Mouse (Mus musculus): Measurements from ENCODE around the gene Ppargc1a.

Ppargc1a gene

DNA sequence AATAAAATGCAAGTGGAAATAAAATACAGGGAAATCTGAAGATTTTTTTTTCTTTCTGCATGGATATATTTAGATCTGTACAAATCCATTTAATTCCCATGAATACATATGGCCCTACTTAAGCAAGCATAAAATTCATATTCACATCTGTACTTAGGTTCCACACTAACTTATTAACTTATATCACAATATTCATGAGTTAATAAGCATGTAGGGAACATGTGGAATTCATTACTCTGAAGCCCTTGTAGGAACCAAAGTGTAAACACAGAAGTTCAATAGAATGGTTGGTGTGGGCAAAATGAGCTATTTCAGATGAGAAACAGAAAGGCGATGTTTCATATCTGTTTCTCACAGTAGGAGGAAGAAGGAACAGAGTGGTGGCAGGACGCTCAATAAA is 62.9 kb downstream of the Ppargc1a start:
- no peak for DNase-seq (ENCODE audit: low read depth, low spot score)

DNA sequence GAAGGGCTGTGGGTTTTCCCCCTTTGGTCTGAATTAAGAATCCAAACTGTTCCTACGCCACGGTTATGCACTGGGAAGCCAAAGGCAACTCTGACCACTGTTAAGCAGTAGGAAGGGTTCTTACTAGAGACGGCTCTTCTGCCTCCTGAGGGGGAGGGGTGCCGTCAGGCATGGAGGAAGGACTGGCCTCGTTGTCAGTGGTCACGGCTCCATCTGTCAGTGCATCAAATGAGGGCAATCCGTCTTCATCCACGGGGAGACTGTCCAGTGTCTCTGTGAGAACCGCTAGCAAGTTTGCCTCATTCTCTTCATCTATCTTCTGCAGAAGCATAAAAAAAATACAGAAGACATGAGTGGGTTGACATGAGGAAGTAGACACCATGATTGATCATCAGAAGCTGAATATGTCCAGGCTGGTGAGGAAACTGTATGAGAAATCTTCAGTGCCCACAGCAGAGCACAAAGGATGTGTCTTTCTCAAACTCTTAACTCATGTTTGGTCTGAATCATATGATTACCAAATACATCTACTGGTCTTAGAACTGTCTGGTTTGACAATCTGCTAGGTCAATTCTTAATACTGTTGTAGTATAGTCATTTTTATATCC is 69.5 kb downstream of the Ppargc1a start:
- DNase-seq (ENCODE audit: low read depth, low spot score): no peak

DNA sequence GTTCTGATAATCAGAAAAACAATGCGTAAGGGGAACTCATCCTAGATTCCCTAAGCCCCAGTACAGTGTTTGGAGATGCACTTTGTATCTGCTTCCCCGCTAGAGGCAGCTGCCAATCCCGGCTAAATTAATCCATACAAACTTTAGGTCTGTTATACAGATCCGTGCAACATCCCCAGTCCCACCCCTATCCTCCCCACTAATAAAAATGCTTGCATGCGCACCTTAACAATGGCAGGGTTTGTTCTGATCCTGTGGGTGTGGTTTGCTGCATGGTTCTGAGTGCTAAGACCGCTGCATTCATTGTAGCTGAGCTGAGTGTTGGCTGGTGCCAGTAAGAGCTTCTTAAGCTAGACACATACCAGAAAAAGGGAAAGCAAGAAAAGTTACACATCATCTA is 72.1 kb downstream of the Ppargc1a start:
- no peak for DNase-seq (ENCODE audit: low read depth, low spot score)

DNA sequence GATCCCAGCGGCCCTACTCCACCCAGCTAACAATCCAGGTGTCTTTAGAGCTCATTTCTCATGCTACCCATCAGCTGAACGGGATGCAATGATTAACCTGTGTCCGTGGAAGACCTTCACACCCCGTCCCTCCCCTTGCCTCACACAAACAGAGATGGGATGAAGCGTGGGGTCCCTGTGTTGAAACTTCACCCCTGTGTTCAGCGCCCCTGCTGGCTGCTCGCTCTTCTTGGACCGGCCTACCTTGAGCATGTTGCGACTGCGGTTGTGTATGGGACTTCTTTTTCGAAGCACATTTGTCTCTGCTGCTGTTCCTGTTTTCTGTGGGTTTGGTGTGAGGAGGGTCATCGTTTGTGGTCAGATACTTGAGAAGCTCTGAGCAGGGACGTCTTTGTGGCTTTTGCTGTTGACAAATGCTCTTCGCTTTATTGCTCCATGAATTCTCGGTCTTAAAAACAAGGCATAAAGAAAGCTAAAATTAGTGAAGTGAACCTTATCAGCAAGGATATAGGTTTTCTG is 73.1 kb downstream of the Ppargc1a start:
- no peak for DNase-seq (ENCODE audit: low read depth, low spot score)

DNA sequence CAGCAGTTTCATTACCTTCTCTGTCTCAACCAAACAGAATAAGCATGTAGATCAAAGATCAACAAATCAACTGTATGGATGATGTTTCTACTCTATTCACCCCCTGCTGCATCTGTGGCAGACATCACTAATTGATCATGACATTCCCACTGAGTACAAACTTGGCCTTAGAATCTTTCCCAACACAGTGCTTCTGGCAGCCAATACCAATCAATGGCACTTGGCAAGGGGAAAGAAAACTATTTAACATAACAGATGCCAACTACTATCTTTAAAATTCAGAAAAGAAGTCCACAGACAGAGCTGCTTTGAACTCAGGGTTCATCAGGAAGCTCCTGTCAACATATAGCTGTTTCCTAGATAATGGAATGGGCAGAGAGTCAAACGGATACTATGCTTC is 83.8 kb downstream of the Ppargc1a start:
- no peak for DNase-seq (ENCODE audit: low read depth, low spot score)

DNA sequence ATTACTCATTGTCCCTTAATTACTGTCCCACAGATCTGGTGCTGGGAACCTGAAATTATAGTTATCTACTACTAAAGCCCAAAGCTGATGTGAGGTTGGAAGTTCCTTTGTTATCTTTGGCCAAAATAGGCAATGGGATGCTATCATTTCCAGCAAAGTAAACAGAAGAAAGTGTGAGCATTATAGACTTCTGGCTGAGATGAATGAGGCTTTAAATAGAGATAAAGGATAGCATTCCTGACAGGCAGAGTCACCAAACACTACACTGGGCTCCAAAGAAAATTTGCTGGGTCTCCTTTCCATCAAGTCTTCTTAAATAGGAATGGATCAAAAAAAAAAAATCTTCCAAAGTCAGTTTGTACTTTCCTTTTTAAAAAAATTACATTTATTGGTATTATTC is 87.7 kb downstream of the Ppargc1a start:
- DNase-seq (ENCODE audit: low read depth, low spot score): no peak

DNA sequence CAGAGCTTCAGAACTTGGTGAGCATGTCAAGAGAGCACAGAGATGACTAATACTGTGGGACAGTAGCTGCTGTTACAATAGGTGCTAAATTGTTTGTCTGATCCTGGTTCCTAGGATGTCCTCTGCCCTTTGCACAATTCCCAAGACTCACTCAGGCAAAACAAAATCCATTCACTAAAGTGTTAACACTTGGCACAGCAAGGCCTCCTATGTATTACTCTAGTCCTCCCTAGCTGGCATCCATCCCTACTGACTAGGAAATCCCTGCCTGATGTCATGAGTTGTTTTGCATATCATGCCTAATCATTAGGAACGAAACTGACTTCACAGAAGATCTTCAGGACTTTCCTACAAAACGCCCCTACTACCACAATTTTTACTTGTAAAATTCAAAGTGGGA is 88.1 kb downstream of the Ppargc1a start:
- DNase-seq (ENCODE audit: low read depth, low spot score): no peak

DNA sequence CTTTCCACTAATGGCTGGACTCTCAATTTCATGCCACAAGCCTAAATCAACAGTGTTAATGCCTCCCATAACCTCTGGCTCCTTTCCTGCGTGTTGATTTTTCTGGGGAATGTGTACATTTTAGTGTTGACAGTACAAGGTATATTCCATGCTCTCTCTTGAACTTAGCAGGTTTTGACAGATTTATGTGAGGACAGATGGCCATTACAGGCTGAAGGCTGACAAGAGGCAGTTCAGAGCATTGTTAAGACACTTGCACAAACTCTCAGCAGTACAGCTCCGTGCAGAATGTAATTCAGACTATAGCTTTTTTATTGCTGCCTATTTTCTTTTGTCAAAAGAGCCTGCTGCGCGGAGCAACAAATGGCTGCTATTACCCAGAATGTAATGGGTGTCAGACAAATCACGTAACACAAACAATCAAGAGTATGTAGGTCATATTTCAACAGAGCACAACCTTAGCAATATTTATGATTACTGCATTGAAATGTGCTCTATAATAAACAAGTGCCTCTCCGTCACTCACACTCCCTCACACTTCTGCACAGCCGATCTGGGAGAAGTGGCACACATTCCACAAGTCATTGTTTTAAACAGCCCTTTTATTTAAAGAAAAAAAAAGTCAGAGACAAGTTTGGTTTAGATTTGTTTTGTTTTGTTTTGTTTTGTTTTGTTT is 89.1 kb downstream of the Ppargc1a start:
- no peak for DNase-seq (ENCODE audit: low read depth, low spot score)

DNA sequence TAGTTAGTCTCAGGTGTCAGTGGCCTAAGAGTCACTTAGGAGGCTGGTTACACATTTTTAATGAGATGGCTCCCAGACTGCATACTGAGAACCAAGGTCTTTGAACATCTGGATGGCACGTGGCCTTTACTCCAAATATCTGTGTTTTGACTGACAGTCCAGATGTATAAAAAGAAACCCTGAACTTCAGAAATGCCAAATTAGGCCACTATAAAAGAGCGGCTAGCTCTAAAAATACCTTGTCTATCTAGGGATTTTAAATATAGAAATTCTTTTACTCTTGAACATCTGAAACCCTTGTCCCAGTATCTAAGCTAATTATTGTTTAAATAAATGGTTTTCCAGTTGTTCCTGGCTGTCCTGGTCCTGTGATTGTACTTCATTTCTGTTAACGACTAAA is 90.4 kb downstream of the Ppargc1a start:
- DNase-seq (ENCODE audit: low read depth, low spot score): no peak

DNA sequence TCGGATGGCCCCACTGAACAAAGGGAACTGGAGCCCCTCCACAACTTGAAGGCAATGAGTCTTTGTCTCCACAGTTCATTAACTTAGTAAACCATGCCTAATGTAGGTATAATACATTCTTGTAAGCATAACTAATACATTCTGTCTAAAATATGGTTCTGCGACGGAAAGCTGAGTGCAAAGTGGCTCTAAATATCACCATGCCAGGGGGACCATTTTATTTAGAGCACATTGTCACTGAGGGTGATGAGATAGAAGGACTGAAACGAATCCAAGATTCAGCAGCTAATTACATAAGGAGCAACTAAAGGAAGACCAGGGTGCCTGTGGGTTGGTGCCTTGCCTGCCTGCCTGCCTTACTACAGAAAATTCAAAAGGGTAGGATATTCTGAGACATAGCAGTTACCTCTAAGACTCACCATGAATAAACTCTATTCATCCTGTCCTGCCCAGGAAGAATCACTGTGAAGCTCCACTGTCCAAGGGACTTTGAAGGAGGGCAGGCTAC is 92.4 kb downstream of the Ppargc1a start:
- no peak for DNase-seq (ENCODE audit: low read depth, low spot score)

DNA sequence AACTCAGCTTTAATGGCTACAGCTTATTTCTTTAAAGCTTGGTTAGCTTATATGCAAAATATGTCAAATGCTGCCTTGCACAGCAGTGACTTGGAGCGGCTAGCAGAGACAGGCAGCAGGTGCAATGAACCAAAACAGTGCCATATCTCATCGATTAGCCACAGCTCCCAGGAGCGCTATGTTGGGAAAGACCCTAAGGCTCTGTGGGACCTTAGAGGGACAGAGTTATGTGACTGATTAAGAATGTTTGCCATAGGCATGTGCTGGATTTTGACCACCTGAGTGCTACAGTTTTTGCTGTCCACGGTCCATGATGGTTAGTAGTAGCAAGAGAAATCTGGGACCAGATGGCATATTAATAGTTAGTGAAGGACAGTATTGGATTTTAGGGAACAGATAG is 95.9 kb downstream of the Ppargc1a start:
- DNase-seq (ENCODE audit: low read depth, low spot score): no peak

DNA sequence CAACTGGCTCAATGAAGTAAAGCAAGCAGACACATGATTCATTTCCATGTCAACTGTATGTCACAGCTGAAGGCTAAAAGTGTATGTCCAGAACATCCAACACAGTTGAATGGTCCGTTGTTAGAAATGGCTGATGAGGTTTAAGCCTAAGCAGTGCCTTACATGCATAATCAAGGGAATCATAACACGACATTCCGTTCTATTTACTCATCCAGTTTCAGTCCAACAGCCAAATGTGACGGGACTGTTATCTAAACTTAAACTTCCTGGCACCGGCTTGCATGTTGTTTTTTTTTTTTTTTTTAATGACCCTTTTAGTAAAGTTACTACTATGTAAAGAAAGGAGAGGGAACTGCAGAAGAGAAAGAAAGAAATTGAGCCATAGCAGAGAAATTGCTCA is 101.5 kb downstream of the Ppargc1a start:
- no peak for DNase-seq (ENCODE audit: low read depth, low spot score)

DNA sequence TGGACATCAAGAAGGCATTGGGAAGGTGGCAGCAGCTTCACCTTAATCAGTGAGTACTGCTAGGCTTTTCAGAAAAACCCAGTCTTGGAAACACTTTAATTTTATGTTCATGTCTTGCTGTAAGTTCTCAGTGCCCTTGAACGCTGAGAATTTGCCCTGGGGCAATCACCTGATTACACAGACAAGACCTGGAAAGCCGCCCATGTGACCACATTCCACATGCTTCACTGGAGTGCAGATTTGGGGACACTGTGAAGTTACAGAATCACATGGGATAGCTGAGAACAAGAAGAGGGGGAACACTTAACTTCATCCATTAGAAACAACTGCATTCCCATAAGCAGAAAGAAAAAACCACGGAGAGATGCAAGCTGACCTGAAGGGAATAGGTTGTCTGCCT is 115.5 kb downstream of the Ppargc1a start:
- DNase-seq (ENCODE audit: low read depth, low spot score): no peak

DNA sequence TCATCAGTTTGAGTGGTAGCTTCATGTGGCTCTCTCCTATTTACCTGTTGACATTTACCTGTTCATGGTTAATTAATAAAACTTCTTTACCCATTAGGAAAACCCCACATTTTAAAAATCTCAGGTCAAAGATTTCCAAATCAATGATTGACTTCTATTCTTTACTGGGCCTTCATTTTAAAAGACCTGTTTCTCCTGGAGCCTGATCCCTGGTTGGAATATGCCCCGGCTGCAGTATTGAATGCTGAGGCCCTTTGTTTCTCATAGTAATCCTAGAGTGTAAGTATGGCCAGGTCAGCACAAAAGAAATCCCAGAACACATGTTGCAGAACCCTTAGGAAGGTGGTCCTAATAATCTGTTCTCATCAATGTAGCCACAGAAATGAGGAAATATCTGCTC is 119.9 kb downstream of the Ppargc1a start:
- DNase-seq (ENCODE audit: low read depth, low spot score): no peak

DNA sequence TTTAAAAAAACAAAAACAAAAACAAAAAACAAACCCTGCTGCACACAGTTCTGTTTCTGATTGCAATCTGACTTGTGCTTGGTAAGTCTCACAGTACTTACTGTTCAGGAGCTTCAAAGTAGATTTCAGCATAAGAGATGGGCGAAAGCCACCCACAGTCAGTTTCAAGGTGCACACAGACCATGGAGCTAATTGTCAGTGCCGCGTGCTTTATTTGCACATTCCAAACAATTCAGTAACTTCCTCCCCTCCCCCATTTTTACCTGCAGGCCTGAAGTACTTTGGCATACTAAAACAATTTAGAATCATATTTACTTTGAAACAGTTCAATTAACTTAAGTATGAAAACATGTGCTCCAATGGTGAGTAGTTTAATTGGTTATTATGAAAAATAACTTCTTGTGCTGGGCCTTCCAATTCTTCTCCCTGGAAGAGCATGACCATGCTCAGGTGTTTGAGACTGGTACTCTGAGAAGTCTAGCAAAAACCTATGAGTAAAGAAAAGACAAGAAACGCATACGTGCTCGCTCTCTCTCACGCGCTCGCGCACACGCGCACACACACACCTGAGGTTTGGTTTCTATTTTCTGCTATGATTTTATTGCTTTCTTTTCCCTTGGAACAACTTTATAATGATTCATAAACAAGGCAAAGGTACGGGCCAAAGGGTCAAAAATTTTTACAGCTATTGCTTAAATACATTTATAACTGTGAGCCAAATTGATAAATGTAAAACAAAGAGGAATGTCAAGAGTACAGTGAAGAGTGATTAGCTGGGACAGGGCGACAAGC is 121.0 kb downstream of the Ppargc1a start:
- DNase-seq (ENCODE audit: low read depth, low spot score): no peak

DNA sequence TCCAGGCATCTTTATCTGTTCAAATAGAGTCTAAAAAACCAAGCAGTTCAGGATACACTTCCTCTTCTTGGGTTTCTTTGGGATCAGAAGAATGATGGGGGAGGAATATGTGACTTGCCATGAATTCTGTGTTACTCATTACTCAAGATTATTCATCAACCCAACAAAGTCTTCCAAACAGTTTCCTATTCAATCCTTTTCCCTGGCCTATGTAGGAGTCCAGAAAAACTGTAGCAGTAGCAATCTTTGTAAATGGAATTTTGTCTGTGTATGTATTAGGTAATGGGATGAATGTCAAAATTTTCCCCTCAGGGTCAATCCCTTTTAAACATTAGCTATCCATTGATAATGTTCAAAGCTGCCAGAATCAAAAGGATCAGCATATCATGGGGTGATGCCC is 121.8 kb downstream of the Ppargc1a start:
- DNase-seq (ENCODE audit: low read depth, low spot score): no peak

DNA sequence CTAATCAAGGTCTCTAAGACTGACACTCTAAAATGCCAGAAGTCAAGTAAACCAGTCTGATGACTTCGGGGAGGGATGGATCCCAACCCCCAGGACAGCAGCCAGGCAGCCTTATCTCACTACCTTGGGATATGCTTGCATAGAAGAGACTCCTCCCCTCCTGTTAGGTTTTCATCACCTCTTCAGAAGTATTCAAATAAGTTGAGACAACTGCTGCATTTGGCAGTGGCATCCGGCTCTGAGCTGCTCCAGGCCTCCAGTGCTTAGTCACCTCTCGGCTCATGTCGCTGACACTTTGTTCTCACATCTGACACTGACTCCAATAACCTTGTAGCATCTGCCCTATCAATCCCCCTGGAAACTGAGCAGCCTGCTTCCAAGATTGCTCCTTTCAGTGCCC is 127.8 kb downstream of the Ppargc1a start:
- no peak for DNase-seq (ENCODE audit: low read depth, low spot score)

DNA sequence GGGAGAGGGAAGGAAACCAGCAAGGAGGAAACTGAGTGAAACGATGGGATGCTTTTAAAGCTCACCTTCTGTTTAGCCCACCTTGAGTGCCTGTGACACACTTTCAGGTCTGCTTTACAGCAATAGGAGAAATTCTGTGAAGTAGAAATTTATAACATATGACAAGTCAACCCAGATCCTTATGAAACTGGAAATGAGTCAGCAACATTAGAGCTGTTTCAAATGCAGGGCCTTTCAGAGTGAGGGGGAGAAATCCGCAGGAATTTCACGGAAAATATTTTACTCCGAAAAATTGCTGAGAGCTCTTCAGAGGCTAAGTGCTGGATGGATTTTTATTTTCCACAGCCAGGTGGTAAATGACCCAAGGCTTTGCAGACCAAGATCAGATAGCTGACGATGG is 133.6 kb downstream of the Ppargc1a start:
- peak; percentile 38 for DNase-seq (ENCODE audit: low read depth, low spot score)

DNA sequence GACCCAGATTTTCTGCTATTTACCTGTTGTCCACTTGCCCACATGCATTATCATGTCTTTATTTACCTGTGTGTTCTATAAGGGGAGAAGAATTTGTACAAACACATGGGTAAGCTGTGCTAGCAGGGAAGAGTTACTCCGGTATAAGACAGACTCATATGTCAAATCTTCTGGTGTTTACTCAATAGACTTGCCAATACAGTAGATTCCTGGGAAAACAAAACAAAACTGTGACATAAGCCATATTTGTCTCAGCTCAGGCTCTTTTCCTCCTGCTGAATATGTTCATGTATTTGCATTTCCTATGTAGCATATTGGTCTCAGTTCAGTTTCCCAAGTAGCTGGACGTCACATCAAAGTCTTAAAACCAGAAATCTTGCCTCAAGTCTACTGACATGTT is 135.0 kb downstream of the Ppargc1a start:
- DNase-seq (ENCODE audit: low read depth, low spot score): no peak

DNA sequence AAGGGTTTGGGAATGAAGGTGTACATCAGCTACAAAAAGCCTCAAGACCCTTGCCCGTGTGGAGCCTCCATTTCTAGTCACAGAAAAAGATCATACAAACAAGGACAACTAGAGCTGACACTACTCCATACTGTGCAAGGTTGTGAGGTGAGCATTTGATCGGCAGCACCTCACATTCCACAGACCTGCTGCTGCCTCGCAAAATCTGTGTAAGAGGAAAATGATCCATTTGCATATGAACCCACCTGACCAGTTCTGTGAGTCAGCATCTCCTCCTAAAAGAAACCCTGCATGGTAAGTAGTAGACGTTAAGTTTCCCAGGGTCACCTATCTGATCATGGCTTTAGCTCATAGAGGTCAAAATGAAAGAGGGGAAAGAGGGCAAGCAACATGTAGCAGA is 135.5 kb downstream of the Ppargc1a start:
- no peak for DNase-seq (ENCODE audit: low read depth, low spot score)

DNA sequence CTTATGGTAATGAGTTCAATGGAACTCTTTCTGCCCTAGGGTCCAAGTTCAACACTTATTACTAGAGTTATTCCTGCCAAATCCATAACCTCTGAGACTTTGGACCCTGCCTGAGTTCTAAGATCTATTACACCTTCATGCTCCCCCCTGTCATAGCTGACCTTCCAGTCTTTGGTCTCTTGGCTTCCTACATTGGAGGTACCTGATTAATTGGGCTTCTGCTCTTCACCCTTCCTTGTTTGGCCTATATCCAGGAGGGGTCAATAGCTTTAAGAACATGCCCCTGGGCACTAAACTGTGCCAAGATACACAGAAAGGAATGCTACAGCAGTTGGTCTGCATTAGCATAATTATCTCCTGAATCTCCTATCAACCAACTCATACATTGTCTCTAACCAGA is 141.1 kb downstream of the Ppargc1a start:
- DNase-seq (ENCODE audit: low read depth, low spot score): no peak

DNA sequence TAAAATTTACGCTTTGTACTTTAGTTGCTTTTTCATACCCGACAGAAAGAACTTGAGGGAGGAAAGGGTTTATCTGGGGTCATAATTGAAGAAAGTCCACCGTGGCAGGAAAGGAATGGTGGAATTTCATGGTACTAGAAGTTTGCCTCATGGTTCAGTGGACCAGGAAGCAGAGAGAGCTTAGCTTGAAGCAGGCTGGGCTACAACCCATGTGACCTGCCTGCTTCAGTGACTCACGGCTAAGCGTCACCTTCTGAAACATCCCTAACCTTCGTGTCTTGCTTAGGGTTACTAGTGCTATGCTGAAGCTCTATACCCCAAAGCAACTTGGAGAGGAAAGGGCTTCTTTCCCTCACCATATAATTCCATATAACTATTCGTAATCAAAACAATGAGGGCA is 151.1 kb downstream of the Ppargc1a start:
- no peak for DNase-seq (ENCODE audit: low read depth, low spot score)

DNA sequence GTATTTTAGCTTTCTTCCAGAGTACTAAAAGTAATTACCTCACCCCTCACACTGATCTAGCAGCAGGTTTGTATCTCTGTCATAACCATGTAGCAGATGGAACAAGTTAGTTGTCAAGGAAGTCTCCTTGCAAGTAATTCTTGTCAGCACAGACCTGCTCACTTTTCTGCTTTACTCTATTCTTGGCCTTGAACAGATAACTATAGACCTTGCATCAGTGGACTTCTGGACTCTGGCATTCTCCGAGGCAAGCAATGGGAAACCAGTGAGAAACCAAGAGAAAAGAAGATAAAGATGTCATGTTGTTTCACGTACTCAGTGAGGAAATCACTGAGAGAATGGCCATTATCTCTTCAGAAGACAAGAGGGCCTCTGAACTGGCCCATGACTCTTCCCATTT is 152.1 kb downstream of the Ppargc1a start:
- DNase-seq (ENCODE audit: low read depth, low spot score): no peak

Data from telencephalon, adult 2 months (tissue).